Mouse (Mus musculus): Measurements from ENCODE around the gene Gm49387. TPM values are rescaled to one million over a fixed set of nuclear protein-coding genes. Genes with fewer than 3 reads are reported as not detected.
"Not testable (repeated sequence)": the region's sequence is repeated elsewhere in the genome, so short reads cannot be mapped to it uniquely, and the experiment has no call there.

Gene Gm49387
- polyA plus RNA-seq, 1 experiment, result not detected

GRCm38 (mm10) chr14:31605514-31605913 is 35.2 kb downstream of the Gm49387 start:
- Histone ChIP-seq H3K27me3 (replicated peaks; ENCODE audit: control insufficient read depth, insufficient read depth, low read length) (no peaks in the 10 kb centered on the region), H3K36me3 (ENCODE audit: control insufficient read depth, insufficient read depth, low read length) (no peaks in the 10 kb centered on the region; the same call in 1 of the 2 replicates), H3K4me1 (ENCODE audit: control insufficient read depth, insufficient read depth, low read length) (no peaks in the 10 kb centered on the region), H3K4me3 (ENCODE audit: insufficient read depth, low read depth, low read length) (no peak overlapping the region), H3K27ac (ENCODE audit: insufficient read depth, low read depth, low read length) (no peak overlapping the region)
- DNase-seq, result peak; percentile 10
- whole genome bisulfite sequencing, result 59% methylated on average over 6 of the region's 6 CpGs
- no peak for TF ChIP-seq POLR2A (IDR thresholded peaks at IDR 0.05; ENCODE audit: low read depth, low read length)
- TF ChIP-seq CTCF (conservative IDR thresholded peaks at IDR 0.05; ENCODE audit: insufficient read depth, insufficient read length, low read depth, low read length), result peak; percentile 43

GRCm38 (mm10) chr14:31604916-31605315 is 35.8 kb downstream of the Gm49387 start:
- H3K36me3 ChIP-seq (ENCODE audit: control insufficient read depth, insufficient read depth, low read length), result no peaks in the 10 kb centered on the region; the same call in 1 of the 2 replicates
- H3K27ac ChIP-seq (ENCODE audit: insufficient read depth, low read depth, low read length), result no peak overlapping the region
- TF ChIP-seq POLR2A (IDR thresholded peaks at IDR 0.05; ENCODE audit: low read depth, low read length) (no peak), CTCF (conservative IDR thresholded peaks at IDR 0.05; ENCODE audit: insufficient read depth, insufficient read length, low read depth, low read length) (0 out of 2 replicates have a peak, but pooled peaks have one; percentile 24)
- 71% methylated on average over 5 of the region's 5 CpGs for WGBS
- H3K4me3 ChIP-seq (ENCODE audit: insufficient read depth, low read depth, low read length), result no peak overlapping the region
- peak; percentile 36 for DNase-seq
- no peaks in the 10 kb centered on the region for H3K4me1 ChIP-seq (ENCODE audit: control insufficient read depth, insufficient read depth, low read length)
- H3K27me3 ChIP-seq (replicated peaks; ENCODE audit: control insufficient read depth, insufficient read depth, low read length), result no peaks in the 10 kb centered on the region

- DNase-seq; H3K36me3 ChIP-seq (ENCODE audit: control insufficient read depth, insufficient read depth, low read length); H3K4me1 ChIP-seq (ENCODE audit: control insufficient read depth, insufficient read depth, low read length); H3K27me3 ChIP-seq (replicated peaks; ENCODE audit: control insufficient read depth, insufficient read depth, low read length); H3K4me3 ChIP-seq (ENCODE audit: insufficient read depth, low read depth, low read length); H3K27ac ChIP-seq (ENCODE audit: insufficient read depth, low read depth, low read length): not testable (repeated sequence)
- 92% methylated on average over 6 of the region's 6 CpGs for WGBS
Observed at GRCm38 (mm10) chr14:31602616-31602979, 38.1 kb downstream of the Gm49387 start.

- DNase-seq, result no peak
- H3K36me3 ChIP-seq (ENCODE audit: control insufficient read depth, insufficient read depth, low read length), result no peaks in the 10 kb centered on the region
- WGBS, result 98% methylated on average over 14 of the region's 14 CpGs
- H3K27me3 ChIP-seq (replicated peaks; ENCODE audit: control insufficient read depth, insufficient read depth, low read length), result no peaks in the 10 kb centered on the region
- no peak overlapping the region for H3K27ac ChIP-seq (ENCODE audit: insufficient read depth, low read depth, low read length)
- no peaks in the 10 kb centered on the region for H3K4me1 ChIP-seq (ENCODE audit: control insufficient read depth, insufficient read depth, low read length)
- TF ChIP-seq CTCF (conservative IDR thresholded peaks at IDR 0.05; ENCODE audit: insufficient read depth, insufficient read length, low read depth, low read length), result no peak
- TF ChIP-seq POLR2A (IDR thresholded peaks at IDR 0.05; ENCODE audit: low read depth, low read length), result no peak
- H3K4me3 ChIP-seq (ENCODE audit: insufficient read depth, low read depth, low read length), result no peak overlapping the region
Observed at GRCm38 (mm10) chr14:31601908-31602615, 38.6 kb downstream of the Gm49387 start.

- no peaks in the 10 kb centered on the region for H3K36me3 ChIP-seq (ENCODE audit: control insufficient read depth, insufficient read depth, low read length)
- TF ChIP-seq POLR2A (IDR thresholded peaks at IDR 0.05; ENCODE audit: low read depth, low read length), result no peak
- TF ChIP-seq CTCF (conservative IDR thresholded peaks at IDR 0.05; ENCODE audit: insufficient read depth, insufficient read length, low read depth, low read length), result no peak
- no peak overlapping the region for H3K27ac ChIP-seq (ENCODE audit: insufficient read depth, low read depth, low read length)
- no peak overlapping the region for H3K4me3 ChIP-seq (ENCODE audit: insufficient read depth, low read depth, low read length)
- no peaks in the 10 kb centered on the region for H3K27me3 ChIP-seq (replicated peaks; ENCODE audit: control insufficient read depth, insufficient read depth, low read length)
- no peak for DNase-seq
- no peaks in the 10 kb centered on the region for H3K4me1 ChIP-seq (ENCODE audit: control insufficient read depth, insufficient read depth, low read length)
- 91% methylated on average over 4 of the region's 4 CpGs for WGBS
Observed at GRCm38 (mm10) chr14:31597446-31597845, 43.2 kb downstream of the Gm49387 start.

GRCm38 (mm10) chr14:31596408-31596807 is 44.3 kb downstream of the Gm49387 start:
- Histone ChIP-seq H3K27ac (ENCODE audit: insufficient read depth, low read depth, low read length) (no peak overlapping the region), H3K27me3 (replicated peaks; ENCODE audit: control insufficient read depth, insufficient read depth, low read length) (no peaks in the 10 kb centered on the region), H3K4me3 (ENCODE audit: insufficient read depth, low read depth, low read length) (no peak overlapping the region), H3K36me3 (ENCODE audit: control insufficient read depth, insufficient read depth, low read length) (no peaks in the 10 kb centered on the region), H3K4me1 (ENCODE audit: control insufficient read depth, insufficient read depth, low read length) (no peaks in the 10 kb centered on the region)
- 66% methylated on average over 7 of the region's 7 CpGs for WGBS
- DNase-seq, result no peak
- TF ChIP-seq POLR2A (IDR thresholded peaks at IDR 0.05; ENCODE audit: low read depth, low read length) (no peak), CTCF (conservative IDR thresholded peaks at IDR 0.05; ENCODE audit: insufficient read depth, insufficient read length, low read depth, low read length) (no peak)

- H3K4me1 ChIP-seq (ENCODE audit: control insufficient read depth, insufficient read depth, low read length), result no peaks in the 10 kb centered on the region
- no peaks in the 10 kb centered on the region for H3K36me3 ChIP-seq (ENCODE audit: control insufficient read depth, insufficient read depth, low read length)
- H3K27me3 ChIP-seq (replicated peaks; ENCODE audit: control insufficient read depth, insufficient read depth, low read length), result no peaks in the 10 kb centered on the region
- WGBS, result 38% methylated on average over 3 of the region's 3 CpGs
- H3K27ac ChIP-seq (ENCODE audit: insufficient read depth, low read depth, low read length), result no peak overlapping the region
- TF ChIP-seq POLR2A (IDR thresholded peaks at IDR 0.05; ENCODE audit: low read depth, low read length), result no peak
- no peak for TF ChIP-seq CTCF (conservative IDR thresholded peaks at IDR 0.05; ENCODE audit: insufficient read depth, insufficient read length, low read depth, low read length)
- DNase-seq, result peak; percentile 67
- H3K4me3 ChIP-seq (ENCODE audit: insufficient read depth, low read depth, low read length), result no peak overlapping the region
Observed at GRCm38 (mm10) chr14:31594693-31595092, 46.0 kb downstream of the Gm49387 start.
